Mouse (Mus musculus) liver, embryonic 11.5 days (tissue): Measurements from ENCODE around the gene Card14. TPM values are rescaled to one million over a fixed set of nuclear protein-coding genes. Genes with fewer than 3 reads are reported as not detected.
A peak's percentile ranks its signal among the peaks of the same experiment; 100 is the strongest.
"Not testable (repeated sequence)": the region's sequence is repeated elsewhere in the genome, so short reads cannot be mapped to it uniquely, and the experiment has no call there.

ENCODE experiments used
- ATAC-seq: fragments of 200-750 bp; cut with Nextera tagmentation; replicated peaks from 2 replicates; pipeline ENCODE4 v1.8.0; 2017; ENCODE audit warnings: moderate number of reproducible peaks, mild to moderate bottlenecking, moderate TSS enrichment, moderate library complexity; ENCODE audit not compliant: low FRiP score
- DNase-seq: peaks from one replicate; pipeline ENCODE4 v3.0.0-alpha.2; 2017; ENCODE audit warnings: low spot score
- H3K27ac ChIP-seq: fragments of 300-500 bp; sonication (generic); 2 replicates; pipeline ENCODE4 v1.5.1; 2014; ENCODE audit warnings: mild to moderate bottlenecking, low read depth, low read length, control low read depth
- H3K27me3 ChIP-seq: fragments of 300-500 bp; sonication (generic); replicated peaks from 2 replicates; pipeline ENCODE4 v1.6.1; 2014; ENCODE audit warnings: low read length, mixed read lengths; ENCODE audit not compliant: control insufficient read depth, insufficient read depth
- H3K36me3 ChIP-seq: fragments of 300-500 bp; sonication (generic); 2 replicates; pipeline ENCODE4 v1.6.1; 2014; ENCODE audit warnings: mild to moderate bottlenecking, low read length, moderate library complexity, mixed read lengths; ENCODE audit not compliant: control insufficient read depth, insufficient read depth
- H3K4me1 ChIP-seq: fragments of 300-500 bp; sonication (generic); replicated peaks from 2 replicates; pipeline ENCODE4 v1.6.1; 2014; ENCODE audit warnings: low read length, mixed read lengths; ENCODE audit not compliant: control insufficient read depth, insufficient read depth
- H3K4me2 ChIP-seq: fragments of 300-500 bp; sonication (generic); 2 replicates; pipeline ENCODE4 v1.6.1; 2014; ENCODE audit warnings: mild to moderate bottlenecking, control low read depth, moderate library complexity
- H3K4me3 ChIP-seq: fragments of 300-500 bp; sonication (generic); 2 replicates; pipeline ENCODE4 v1.5.1; 2014; ENCODE audit warnings: low read depth, low read length, control low read depth
- H3K9ac ChIP-seq: fragments of 300-500 bp; sonication (generic); 2 replicates; pipeline ENCODE4 v1.6.1; 2014; ENCODE audit warnings: low read depth, low read length, control low read depth
- H3K9me3 ChIP-seq: fragments of 300-500 bp; sonication (generic); 2 replicates; pipeline ENCODE4 v1.6.1; 2016; ENCODE audit warnings: low read length, inconsistent platforms, mixed read lengths; ENCODE audit not compliant: control insufficient read depth
- WGBS: fragments of 180-500 bp; shearing (Covaris S2); extraction: QIAGEN DNeasy Blood & Tissue Kit; methylation state at CpG from one replicate; pipeline ENCODE4 v1.1.7; 2014; 5-methylcytosine and 5-hydroxymethylcytosine counted together
- polyA plus RNA-seq: library from polyadenylated mRNA; unstranded; fragments of >200 nt; fragmentation: Nextera tagmentation; extraction: Ambion mirVana; gene quantifications from 2 replicates; pipeline ENCODE4 v1.2.1, GENCODE M21; 2014

Card14 gene
- polyA plus RNA-seq, 1 experiment from 2014 or later, result 0.37 TPM

DNA sequence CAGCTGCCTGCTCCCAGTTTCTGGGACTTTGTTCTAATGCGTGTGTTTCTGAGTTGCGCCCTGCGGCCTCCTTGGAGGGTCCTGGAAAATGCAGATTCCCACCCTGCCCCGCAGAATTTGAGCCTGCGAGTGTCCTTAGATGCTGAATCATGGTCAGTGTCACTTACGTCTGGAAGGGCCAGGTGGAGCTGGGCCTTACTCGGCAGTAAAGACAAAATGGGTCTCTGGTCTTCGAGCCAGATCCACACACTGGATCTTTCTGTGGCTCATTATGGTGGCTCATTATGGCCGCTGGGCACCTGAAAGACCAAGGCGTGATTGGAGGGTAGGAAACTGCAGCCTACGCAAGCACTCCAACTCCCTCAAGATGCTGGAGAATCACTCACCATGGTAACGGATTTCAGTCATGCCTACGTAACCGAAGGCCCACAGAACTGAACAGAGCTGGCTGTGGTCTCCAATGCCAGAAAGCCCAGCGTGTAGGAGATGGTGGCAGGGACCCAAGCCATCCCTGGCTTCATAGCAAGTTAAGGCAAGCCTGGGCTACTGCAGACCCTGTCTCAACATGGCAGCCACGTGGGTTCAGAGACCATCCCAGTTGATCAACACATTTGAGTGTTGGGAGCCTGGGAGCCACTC is 38.9 kb upstream of the Card14 start:
- H3K27me3 ChIP-seq, result no peaks in the 10 kb centered on the region
- H3K27ac ChIP-seq, result peak overlapping the region; percentile 36
- WGBS, result 73% methylated on average over 16 of the region's 16 CpGs
- H3K4me1 ChIP-seq, result peaks cover 9% of the 10 kb centered on the region
- H3K36me3 ChIP-seq, result peaks cover 7% of the 10 kb centered on the region; the same call in 1 of the 2 replicates
- H3K9me3 ChIP-seq, result no peaks in the 10 kb centered on the region
- H3K4me3 ChIP-seq, result peak overlapping the region; percentile 63
- peak overlapping the region; percentile 67 for H3K9ac ChIP-seq
- H3K4me2 ChIP-seq, result peak overlapping the region; percentile 99
- DNase-seq (no peak), ATAC-seq (no peak)

DNA sequence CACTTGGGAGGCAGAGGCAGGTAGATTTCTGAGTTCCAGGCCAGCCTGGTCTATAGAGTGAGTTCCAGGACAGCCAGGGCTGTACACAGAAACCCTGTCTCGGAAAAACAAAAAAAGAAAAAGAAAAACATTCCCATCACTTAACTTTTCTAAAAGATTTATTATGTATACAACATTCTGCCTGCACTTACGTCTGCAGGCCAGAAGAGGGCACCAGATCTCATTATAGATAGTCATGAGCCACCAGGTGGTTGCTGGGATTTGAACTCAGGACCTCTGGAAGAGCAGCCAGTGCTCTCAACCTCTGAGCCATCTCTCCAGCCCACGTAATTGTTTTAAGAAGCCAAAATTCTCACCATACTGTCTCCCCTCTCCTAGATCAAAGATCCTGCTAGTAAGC is 35.1 kb upstream of the Card14 start:
- not testable (repeated sequence) for H3K27ac ChIP-seq, H3K9ac ChIP-seq, H3K9me3 ChIP-seq, H3K27me3 ChIP-seq, DNase-seq, ATAC-seq, H3K4me2 ChIP-seq, H3K4me3 ChIP-seq, H3K4me1 ChIP-seq
- WGBS, result 72% methylated on average over 3 of the region's 3 CpGs
- H3K36me3 ChIP-seq, result peaks cover 11% of the 10 kb centered on the region; the same call in 1 of the 2 replicates

DNA sequence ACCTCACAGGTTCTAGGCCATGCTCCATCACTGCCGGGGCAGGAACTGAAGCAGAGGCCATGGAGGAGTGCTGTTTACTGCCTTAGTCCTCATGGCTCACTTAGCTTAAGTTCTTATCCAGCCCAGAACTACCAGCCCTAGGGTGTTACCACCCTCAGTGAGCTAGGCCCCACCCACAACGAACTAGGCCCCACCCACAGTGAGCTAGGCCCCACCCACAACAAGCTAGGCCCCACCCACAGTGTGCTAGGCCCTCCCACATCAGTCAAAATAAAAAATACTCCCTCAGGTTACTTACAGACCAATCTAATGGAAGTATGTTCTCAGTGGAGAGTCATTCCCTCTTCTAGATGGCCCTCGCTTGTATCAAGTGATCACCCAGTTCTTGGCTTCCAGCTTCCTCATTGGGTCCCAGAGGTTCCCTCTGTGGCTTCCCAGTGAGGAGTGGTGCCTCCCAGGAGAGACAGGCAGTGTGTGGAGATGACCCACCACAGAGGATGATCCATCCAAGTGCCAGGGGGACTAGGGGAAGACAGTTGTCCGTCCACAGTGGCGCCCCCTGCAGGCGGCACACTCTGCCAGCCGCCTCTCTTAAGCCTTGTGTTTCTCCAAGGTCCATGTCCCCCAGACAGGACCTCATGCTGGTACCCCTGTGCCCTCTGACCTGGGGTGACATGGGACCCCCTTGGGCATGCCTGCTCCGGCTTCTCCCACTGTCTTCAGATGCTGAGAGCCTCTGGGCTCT is 34.2 kb upstream of the Card14 start:
- Histone ChIP-seq H3K27ac (no peak overlapping the region), H3K4me1 (peaks cover 7% of the 10 kb centered on the region), H3K36me3 (peaks cover 11% of the 10 kb centered on the region; the same call in 1 of the 2 replicates), H3K27me3 (no peaks in the 10 kb centered on the region), H3K4me2 (no peak overlapping the region), H3K4me3 (no peak overlapping the region), H3K9ac (no peak overlapping the region), H3K9me3 (no peaks in the 10 kb centered on the region)
- ATAC-seq, result no peak; the same call in 1 of the 2 replicates
- no peak for DNase-seq
- WGBS, result 79% methylated on average over 8 of the region's 8 CpGs

DNA sequence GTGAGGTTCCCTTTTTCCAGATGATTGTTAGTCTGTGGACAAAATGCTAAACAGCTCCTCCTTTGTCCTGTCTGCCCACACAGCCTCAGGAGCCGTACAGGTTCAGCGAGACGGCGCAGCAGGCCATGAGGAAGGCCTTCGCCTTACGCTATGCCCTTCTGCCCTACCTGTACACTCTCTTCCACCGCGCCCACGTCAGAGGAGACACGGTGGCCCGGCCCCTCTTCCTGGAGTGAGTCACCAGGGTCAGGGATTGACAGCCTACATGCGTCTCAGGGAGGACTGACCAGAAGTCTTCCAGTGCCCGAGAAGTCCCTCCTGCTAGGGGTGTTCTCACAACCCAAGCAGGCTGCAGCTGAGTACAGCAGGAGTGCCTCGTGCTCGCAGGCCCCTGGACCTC is 26.5 kb upstream of the Card14 start:
- Histone ChIP-seq H3K4me2 (no peak overlapping the region), H3K4me3 (no peak overlapping the region), H3K36me3 (peaks cover 6% of the 10 kb centered on the region; the same call in 1 of the 2 replicates), H3K9ac (no peak overlapping the region), H3K27ac (no peak overlapping the region), H3K4me1 (no peaks in the 10 kb centered on the region), H3K9me3 (no peaks in the 10 kb centered on the region), H3K27me3 (no peaks in the 10 kb centered on the region)
- 82% methylated on average over 15 of the region's 15 CpGs for WGBS
- ATAC-seq (no peak), DNase-seq (no peak)

GRCm38 (mm10) chr11:119285791-119286527 is 21.6 kb upstream of the Card14 start:
- DNase-seq (no peak), ATAC-seq (no peak)
- 77% methylated on average over 9 of the region's 9 CpGs for WGBS
- Histone ChIP-seq H3K9me3 (no peaks in the 10 kb centered on the region), H3K4me2 (no peak overlapping the region), H3K4me3 (no peak overlapping the region), H3K27ac (no peak overlapping the region), H3K9ac (no peak overlapping the region), H3K36me3 (peaks cover 39% of the 10 kb centered on the region), H3K4me1 (no peaks in the 10 kb centered on the region), H3K27me3 (no peaks in the 10 kb centered on the region)

GRCm38 (mm10) chr11:119287207-119287992 is 20.2 kb upstream of the Card14 start:
- peaks cover 51% of the 10 kb centered on the region for H3K36me3 ChIP-seq
- H3K27ac ChIP-seq, result no peak overlapping the region
- DNase-seq (no peak), ATAC-seq (no peak)
- no peak overlapping the region for H3K4me3 ChIP-seq
- H3K4me1 ChIP-seq, result no peaks in the 10 kb centered on the region
- H3K27me3 ChIP-seq, result no peaks in the 10 kb centered on the region
- no peak overlapping the region for H3K4me2 ChIP-seq
- WGBS, result 88% methylated on average over 20 of the region's 20 CpGs
- no peak overlapping the region for H3K9ac ChIP-seq
- no peaks in the 10 kb centered on the region for H3K9me3 ChIP-seq

DNA sequence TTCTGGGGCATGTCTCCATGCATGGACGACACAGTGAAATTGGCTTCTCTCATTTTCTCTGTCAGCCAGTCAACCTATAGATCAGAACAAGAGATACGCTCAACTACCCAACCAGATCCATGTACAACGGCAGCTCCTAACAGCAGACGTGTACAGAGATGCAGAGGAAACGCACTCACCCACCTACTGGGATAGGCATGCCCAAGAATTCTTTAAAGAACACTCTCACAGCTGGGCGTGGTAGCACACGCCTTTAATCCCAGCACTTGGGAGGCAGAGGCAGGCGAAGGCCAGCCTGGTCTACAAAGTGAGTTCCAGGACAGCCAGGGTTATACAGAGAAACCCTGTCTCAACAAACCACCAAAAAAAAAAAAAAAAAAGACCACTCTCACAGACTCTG is 14.7 kb upstream of the Card14 start:
- H3K4me2 ChIP-seq, H3K27ac ChIP-seq, ATAC-seq, H3K27me3 ChIP-seq, H3K9ac ChIP-seq, H3K9me3 ChIP-seq, DNase-seq, H3K4me1 ChIP-seq, H3K4me3 ChIP-seq: not testable (repeated sequence)
- H3K36me3 ChIP-seq, result peaks cover 84% of the 10 kb centered on the region
- 93% methylated on average over 8 of the region's 8 CpGs for WGBS

- peak overlapping the region; percentile 93 for H3K4me2 ChIP-seq
- no peaks in the 10 kb centered on the region for H3K27me3 ChIP-seq
- DNase-seq (no peak), ATAC-seq (no peak)
- no peak overlapping the region for H3K9ac ChIP-seq
- H3K4me3 ChIP-seq, result peak overlapping the region; percentile 98
- peaks cover 43% of the 10 kb centered on the region for H3K36me3 ChIP-seq
- WGBS, result 64% methylated on average over 6 of the region's 6 CpGs
- no peaks in the 10 kb centered on the region for H3K9me3 ChIP-seq
- peaks cover 14% of the 10 kb centered on the region for H3K4me1 ChIP-seq
- no peak overlapping the region for H3K27ac ChIP-seq
Observed at GRCm38 (mm10) chr11:119297996-119298395, 9.6 kb upstream of the Card14 start.
